Mouse (Mus musculus) neural tube, embryonic 15.5 days (tissue): ENCODE data around the gene Pmf1. TPM values are rescaled to one million over a fixed set of nuclear protein-coding genes. Genes with fewer than 3 reads are reported as not detected.

Source experiments
- ATAC-seq: fragments of 200-750 bp; cut with Nextera tagmentation; 2 replicates; pipeline ENCODE4 v1.8.0; 2017; ENCODE audit warnings: mild to moderate bottlenecking, moderate TSS enrichment, moderate library complexity; ENCODE audit not compliant: low FRiP score
- H3K27ac ChIP-seq: fragments of 300-500 bp; sonication (generic); replicated peaks from 2 replicates; pipeline ENCODE4 v1.5.1; 2015; ENCODE audit warnings: mild to moderate bottlenecking, inconsistent platforms
- H3K27me3 ChIP-seq: fragments of 300-500 bp; sonication (generic); replicated peaks from 2 replicates; pipeline ENCODE4 v1.6.1; 2015; ENCODE audit warnings: inconsistent platforms
- H3K36me3 ChIP-seq: fragments of 300-500 bp; sonication (generic); 2 replicates; pipeline ENCODE4 v1.6.1; 2015; ENCODE audit warnings: inconsistent platforms
- H3K4me1 ChIP-seq: fragments of 300-500 bp; sonication (generic); 2 replicates; pipeline ENCODE4 v1.6.1; 2015; ENCODE audit warnings: inconsistent platforms
- H3K4me2 ChIP-seq: fragments of 300-500 bp; sonication (generic); 2 replicates; pipeline ENCODE4 v1.6.1; 2015; ENCODE audit warnings: inconsistent platforms, mild to moderate bottlenecking, moderate library complexity
- H3K4me3 ChIP-seq: fragments of 300-500 bp; sonication (generic); replicated peaks from 2 replicates; pipeline ENCODE4 v1.5.1; 2015; ENCODE audit warnings: mild to moderate bottlenecking, inconsistent platforms
- H3K9ac ChIP-seq: fragments of 300-500 bp; sonication (generic); replicated peaks from 2 replicates; pipeline ENCODE4 v1.6.1; 2015; ENCODE audit warnings: mild to moderate bottlenecking, inconsistent platforms
- H3K9me3 ChIP-seq: fragments of 300-500 bp; sonication (generic); replicated peaks from 2 replicates; pipeline ENCODE4 v1.6.1; 2016; ENCODE audit warnings: inconsistent platforms
- WGBS: fragments of 180-500 bp; shearing (Covaris S2); methylation state at CpG from one replicate; pipeline ENCODE4 v1.1.7; 2015; ENCODE audit warnings: mixed read lengths; 5-methylcytosine and 5-hydroxymethylcytosine counted together
- polyA plus RNA-seq: library from polyadenylated mRNA; unstranded; fragments of >200 nt; fragmentation: Nextera tagmentation; extraction: Ambion mirVana; gene quantifications from 2 replicates; pipeline ENCODE4 v1.2.1, GENCODE M21; 2015

The Pmf1 gene
- polyA plus RNA-seq, 1 experiment from 2014 or later: 25.8 TPM

DNA sequence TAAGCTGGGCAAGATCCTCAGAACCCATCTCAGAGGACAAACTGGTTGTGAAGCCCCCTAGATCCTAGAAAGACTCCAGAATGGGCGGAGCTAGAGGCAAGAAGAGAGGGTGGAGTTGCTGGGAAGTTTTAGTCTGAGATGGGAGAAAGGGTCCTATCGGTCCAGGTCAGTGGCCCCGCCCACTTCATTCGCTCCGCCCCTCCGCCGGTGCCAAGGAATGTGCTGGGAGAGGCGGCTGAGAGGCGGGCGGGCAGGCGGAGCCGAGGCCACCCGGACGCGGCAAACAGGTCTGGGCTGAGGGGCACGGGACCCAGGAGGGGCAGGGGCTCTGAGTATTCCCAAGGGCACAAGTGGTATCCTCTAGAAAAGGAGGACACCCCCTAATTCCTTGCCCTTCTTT, 45.8 kb downstream of the Pmf1 start, which contains the start of gene Paqr6:
TSS of gene Paqr6 (plus strand) at position 248 of the 400 bp plus-strand sequence.
- Histone ChIP-seq H3K27ac (no peak within 1 kb of the TSS), H3K4me2 (peak within 1 kb of the TSS; percentile 4)
- ATAC-seq: no peak

DNA sequence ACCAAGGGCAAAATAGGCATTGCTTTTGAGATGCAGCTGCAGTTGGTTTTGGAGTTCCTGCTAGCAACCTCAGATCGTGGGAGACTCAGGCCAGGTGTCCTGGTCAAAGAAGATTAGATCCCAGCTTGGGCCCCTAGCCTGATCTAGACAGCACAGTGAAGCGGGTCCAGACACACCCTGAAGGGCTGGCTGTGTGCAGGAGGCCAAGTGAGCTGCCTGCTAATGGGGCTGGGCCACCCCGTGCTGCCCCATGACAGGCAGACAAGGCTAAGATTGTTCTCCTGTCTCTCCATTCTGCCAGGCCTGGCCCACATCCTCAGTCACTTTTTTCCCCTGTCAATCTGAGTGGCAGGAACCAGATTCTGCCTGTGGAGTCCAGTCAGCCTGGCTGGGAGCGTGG, 46.4 kb downstream of the Pmf1 start:
- Histone ChIP-seq H3K27me3 (peaks cover 18% of the 10 kb centered on the region), H3K9ac (no peak overlapping the region), H3K4me3 (no peak overlapping the region), H3K27ac (no peak overlapping the region), H3K9me3 (no peaks in the 10 kb centered on the region), H3K4me2 (no peak overlapping the region), H3K4me1 (0 out of 2 replicates have a peak, but pooled peaks cover 5% of the 10 kb centered on the region), H3K36me3 (peaks cover 42% of the 10 kb centered on the region)
- WGBS: 61% methylated on average over 4 of the region's 4 CpGs
- ATAC-seq: no peak

More for the DNA sequence above, 45.8 kb downstream of the Pmf1 start, which contains the start of gene Paqr6:
- Histone ChIP-seq H3K4me3 (no peak within 1 kb of the TSS), H3K27me3 (peaks cover 18% of the 10 kb centered on the region), H3K9ac (no peak within 1 kb of the TSS), H3K4me1 (0 out of 2 replicates have a peak, but pooled peaks cover 5% of the 10 kb centered on the region), H3K9me3 (no peaks in the 10 kb centered on the region), H3K36me3 (peaks cover 35% of the 10 kb centered on the region)
- 2% methylated on average over 16 of the region's 16 CpGs for WGBS

DNA sequence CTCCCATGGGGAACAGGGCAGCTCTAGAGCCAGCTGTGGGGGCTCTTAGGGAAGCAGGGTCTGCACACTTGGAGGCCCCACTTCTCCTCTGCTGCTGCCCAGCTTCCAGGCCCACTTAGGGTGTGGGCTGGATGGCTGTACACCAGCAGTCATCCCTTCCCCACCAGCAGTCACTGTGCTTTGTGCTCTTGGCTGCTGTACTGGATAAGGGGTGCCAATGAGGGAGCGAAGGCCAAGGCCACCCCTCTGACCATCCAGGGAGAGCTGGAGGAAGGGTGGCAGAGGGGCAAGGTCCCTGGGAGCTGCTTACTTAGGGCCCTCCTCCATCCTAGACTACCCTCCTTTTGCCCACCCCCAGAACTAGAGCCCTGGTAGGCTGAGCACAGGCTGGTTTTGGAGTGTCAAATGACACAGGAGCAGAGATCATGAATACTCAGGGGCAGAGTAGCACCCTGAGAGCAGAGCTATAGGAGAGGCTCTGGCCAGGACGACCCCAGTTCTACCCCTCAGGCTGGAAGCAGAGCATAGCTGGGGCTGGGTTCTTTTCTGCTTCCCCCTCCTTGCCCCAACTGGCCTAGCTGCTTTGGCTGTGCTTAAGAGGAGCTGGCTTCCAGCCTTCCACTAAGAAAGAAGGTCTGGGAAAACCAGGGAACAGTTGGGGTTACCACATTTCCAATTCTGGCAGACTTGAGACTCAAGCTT, 48.4 kb downstream of the Pmf1 start:
- Histone ChIP-seq H3K4me2 (no peak overlapping the region), H3K4me1 (0 out of 2 replicates have a peak, but pooled peaks cover 3% of the 10 kb centered on the region), H3K9me3 (no peaks in the 10 kb centered on the region), H3K36me3 (peaks cover 59% of the 10 kb centered on the region), H3K27me3 (peaks cover 18% of the 10 kb centered on the region), H3K4me3 (no peak overlapping the region), H3K27ac (no peak overlapping the region), H3K9ac (no peak overlapping the region)
- 94% methylated on average over 2 of the region's 2 CpGs for WGBS
- no peak for ATAC-seq

DNA sequence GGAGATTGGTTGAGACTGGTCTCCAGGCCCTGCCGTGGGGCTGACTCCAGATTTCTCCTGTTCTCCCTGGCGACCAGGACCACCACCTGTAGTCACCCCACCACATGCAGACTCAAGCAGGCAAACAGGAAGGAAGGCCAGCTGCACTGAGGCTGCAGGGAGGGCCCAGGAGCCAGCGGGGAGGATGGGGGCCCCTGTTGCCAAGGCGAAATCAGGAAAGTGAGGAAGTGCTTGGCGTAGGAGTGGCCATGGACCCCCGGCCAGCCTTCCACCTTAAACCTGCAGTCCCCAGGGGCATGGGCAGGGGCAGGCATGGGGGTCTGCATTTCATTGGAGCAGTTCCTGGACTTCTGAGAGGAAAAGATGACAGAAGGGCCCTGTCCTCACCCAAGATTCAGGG, 49.0 kb downstream of the Pmf1 start:
- Histone ChIP-seq H3K4me3 (no peak overlapping the region), H3K4me1 (0 out of 2 replicates have a peak, but pooled peaks cover 2% of the 10 kb centered on the region), H3K4me2 (no peak overlapping the region), H3K27me3 (peaks cover 17% of the 10 kb centered on the region), H3K9me3 (no peaks in the 10 kb centered on the region), H3K27ac (no peak overlapping the region), H3K9ac (no peak overlapping the region), H3K36me3 (peaks cover 66% of the 10 kb centered on the region)
- WGBS: 70% methylated on average over 6 of the region's 6 CpGs
- no peak for ATAC-seq

DNA sequence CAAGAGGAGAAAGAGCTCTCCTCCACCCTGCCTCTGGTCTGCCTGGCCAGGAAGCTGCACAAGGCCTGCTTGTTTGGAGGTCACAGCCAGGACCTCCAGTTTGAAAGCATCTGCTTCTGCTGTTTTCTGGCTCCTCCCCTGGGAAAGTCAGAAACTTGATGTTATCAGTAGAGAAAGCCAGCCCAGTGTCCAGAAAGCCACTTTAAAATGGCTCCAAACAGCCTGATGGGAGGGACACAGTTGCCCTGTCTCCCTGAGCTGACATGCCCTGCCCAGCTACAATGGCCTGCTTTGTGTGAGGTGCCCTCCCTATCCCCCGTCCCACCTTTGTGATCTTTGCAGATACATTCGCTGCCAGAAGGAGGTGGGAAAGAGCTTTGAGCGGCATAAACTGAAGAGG, 50.1 kb downstream of the Pmf1 start:
- Histone ChIP-seq H3K27me3 (peaks cover 8% of the 10 kb centered on the region; the same call in 1 of the 2 replicates), H3K9me3 (no peaks in the 10 kb centered on the region), H3K36me3 (peaks cover 77% of the 10 kb centered on the region), H3K4me2 (no peak overlapping the region), H3K4me1 (no peaks in the 10 kb centered on the region), H3K4me3 (no peak overlapping the region), H3K9ac (0 out of 2 replicates have a peak overlapping the region, but pooled peaks have one; percentile 10), H3K27ac (no peak overlapping the region)
- WGBS: 77% methylated on average over 3 of the region's 3 CpGs
- ATAC-seq: no peak

DNA sequence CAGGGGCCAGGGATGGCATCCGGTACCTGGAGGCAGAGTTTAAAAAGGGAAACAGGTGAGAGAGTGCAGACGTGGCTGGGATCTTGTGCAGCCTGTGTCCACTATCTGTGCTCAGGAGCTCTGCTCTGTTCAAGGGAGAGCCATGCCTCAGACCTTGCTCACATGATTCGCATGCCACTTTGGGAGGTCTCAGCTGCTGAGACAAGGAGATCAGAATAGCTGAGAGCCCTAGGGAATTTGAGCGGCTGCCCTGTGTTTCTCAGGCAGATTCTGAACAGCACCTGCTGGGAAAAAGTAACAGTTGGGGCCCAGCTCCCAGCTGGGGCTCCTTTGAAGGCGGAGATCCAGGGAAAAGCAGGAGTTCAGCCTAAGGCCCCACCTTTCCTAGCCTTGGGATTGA, 50.5 kb downstream of the Pmf1 start:
- ATAC-seq: no peak
- 0 out of 2 replicates have a peak overlapping the region, but pooled peaks have one; percentile 10 for H3K9ac ChIP-seq

DNA sequence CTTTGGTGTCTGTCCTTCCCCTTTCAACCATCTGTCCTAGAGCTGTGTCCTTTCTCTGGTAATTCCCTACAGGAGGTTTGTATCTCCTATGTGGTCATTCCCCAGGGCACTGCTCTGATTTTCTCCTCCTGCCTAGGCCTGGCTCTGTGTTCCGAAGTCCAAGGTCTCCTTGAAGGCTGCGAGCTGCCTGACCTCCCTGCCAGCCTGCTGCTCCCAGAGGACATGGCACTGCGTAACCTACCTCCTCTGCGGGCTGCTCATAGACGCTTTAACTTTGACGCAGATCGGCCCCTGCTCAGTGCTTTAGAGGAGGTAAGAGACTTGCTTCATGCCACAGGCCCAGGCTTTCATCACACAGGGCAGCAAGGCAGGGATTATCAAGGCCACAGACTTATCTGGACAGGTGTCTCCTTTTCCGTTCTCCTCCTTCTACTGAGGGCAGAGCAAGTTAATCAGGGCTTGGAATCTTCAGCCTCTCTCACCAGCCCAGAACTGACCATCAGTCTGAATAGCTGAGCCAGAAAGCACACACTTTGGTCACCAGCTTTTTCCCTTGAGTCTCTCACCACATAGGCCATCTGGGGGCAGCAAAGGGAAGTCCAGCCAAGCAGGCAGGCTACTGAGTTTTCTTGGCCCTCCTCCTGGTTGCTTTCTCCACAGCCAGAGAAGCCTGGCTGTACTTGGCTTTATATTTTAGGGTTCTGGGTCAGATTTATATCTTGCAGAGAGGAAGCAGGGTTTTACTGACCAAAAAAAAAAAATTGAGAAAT, 55.5 kb downstream of the Pmf1 start:
- no peaks in the 10 kb centered on the region for H3K4me1 ChIP-seq
- peaks cover 99% of the 10 kb centered on the region for H3K36me3 ChIP-seq
- H3K9ac ChIP-seq: no peak overlapping the region
- H3K27ac ChIP-seq: no peak overlapping the region
- no peak overlapping the region for H3K4me3 ChIP-seq
- H3K27me3 ChIP-seq: no peaks in the 10 kb centered on the region
- 95% methylated on average over 8 of the region's 8 CpGs for WGBS
- H3K4me2 ChIP-seq: no peak overlapping the region
- ATAC-seq: no peak
- H3K9me3 ChIP-seq: no peaks in the 10 kb centered on the region

More for the DNA sequence above, 50.5 kb downstream of the Pmf1 start:
- 54% methylated on average over 5 of the region's 5 CpGs for WGBS
- Histone ChIP-seq H3K36me3 (peaks cover 81% of the 10 kb centered on the region), H3K27me3 (peaks cover 4% of the 10 kb centered on the region; the same call in 1 of the 2 replicates), H3K4me3 (no peak overlapping the region), H3K4me2 (no peak overlapping the region), H3K4me1 (no peaks in the 10 kb centered on the region), H3K27ac (no peak overlapping the region), H3K9me3 (no peaks in the 10 kb centered on the region)

DNA sequence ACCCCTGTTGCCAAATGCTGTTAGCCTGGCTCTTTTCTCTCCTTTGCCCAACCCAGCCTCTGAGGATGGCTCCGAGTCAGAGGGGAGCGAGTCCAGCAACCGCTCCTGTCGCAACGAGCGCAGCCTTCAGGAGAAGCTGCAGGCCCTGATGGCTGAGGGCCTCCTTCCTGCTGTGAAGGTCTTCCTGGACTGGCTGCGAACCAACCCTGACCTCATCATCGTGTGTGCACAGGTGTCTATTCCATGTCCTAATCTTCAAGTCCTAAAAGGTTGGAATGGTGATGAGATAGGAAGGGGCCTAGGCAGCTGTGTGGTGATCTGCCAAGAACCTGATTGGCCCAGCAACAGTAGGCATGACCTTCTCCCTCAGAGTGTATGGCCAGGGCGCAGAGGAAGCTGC, 57.2 kb downstream of the Pmf1 start:
- WGBS: 90% methylated on average over 9 of the region's 9 CpGs
- no peak for ATAC-seq
- no peaks in the 10 kb centered on the region for H3K9me3 ChIP-seq

DNA sequence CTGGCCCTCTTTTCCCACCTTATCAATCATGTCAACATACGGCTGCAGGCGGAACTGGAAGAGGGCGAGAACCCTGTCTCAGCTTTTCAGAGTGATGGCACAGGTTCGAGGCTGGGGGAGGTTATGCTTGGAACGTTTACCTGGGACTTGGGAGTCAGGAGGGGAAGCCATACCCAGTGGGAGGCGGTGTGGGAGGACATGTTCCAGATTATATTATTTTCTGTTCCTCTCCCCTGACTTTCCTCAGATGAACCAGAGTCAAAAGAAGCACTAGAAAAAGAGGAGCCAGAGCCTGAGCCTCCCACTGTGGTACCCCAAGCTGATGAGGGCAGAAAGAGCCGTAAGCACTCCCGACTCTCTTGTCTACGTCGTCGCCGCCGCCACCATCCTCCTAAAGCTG, 59.4 kb downstream of the Pmf1 start:
- no peaks in the 10 kb centered on the region for H3K27me3 ChIP-seq
- H3K4me1 ChIP-seq: no peaks in the 10 kb centered on the region
- no peak overlapping the region for H3K4me2 ChIP-seq
- 95% methylated on average over 13 of the region's 13 CpGs for WGBS
- peaks cover 99% of the 10 kb centered on the region for H3K36me3 ChIP-seq
- no peak overlapping the region for H3K4me3 ChIP-seq
- H3K9ac ChIP-seq: no peak overlapping the region
- H3K27ac ChIP-seq: no peak overlapping the region
- no peak for ATAC-seq
- no peaks in the 10 kb centered on the region for H3K9me3 ChIP-seq

More for the DNA sequence above, 57.2 kb downstream of the Pmf1 start:
- Histone ChIP-seq H3K4me1 (no peaks in the 10 kb centered on the region), H3K9ac (no peak overlapping the region), H3K27ac (no peak overlapping the region), H3K4me3 (no peak overlapping the region), H3K36me3 (peaks cover 98% of the 10 kb centered on the region), H3K27me3 (no peaks in the 10 kb centered on the region), H3K4me2 (no peak overlapping the region)
